ENCODE assay signal across 12 mouse cellular contexts in genomic region chr17:17830731-17831130, GRCm38 (mm10). TPM values are rescaled to one million over a fixed set of nuclear protein-coding genes. Genes with fewer than 3 reads are reported as not detected.
DNase-seq lines count a peak whose midpoint lies in the region; ATAC-seq lines count a peak whose summit lies in the region.
"Had no signal": no experiment of that assay in that cellular context is flagged by ENCODE, and none has a peak within 500 bp of the region (broad histone marks: within the 10 kb centered on the region; RNA-seq: fewer than 3 reads in every experiment).

No protein-coding gene starts in this region.

- 0 out of 2 replicates have a peak overlapping the region, but pooled peaks have one; percentile 99 for H3K27ac ChIP-seq in kidney, embryonic 15.5 days
- no peak overlapping the region for H3K27ac ChIP-seq in embryonic facial prominence, embryonic 11.5 days (replicated peaks; ENCODE audit: low read depth, low read length)
- peak overlapping the region; percentile 23; the same call in 1 of the 2 replicates for H3K27ac ChIP-seq in hindbrain, embryonic 12.5 days
- H3K27ac ChIP-seq in midbrain, embryonic 16.5 days (ENCODE audit: low read length) = peak overlapping the region; percentile 19; the same call in 1 of the 2 replicates
- H3K27ac ChIP-seq: macrophage had no signal

- no peak for DNase-seq in kidney, adult 11 months
- DNase-seq in embryonic facial prominence, embryonic 11.5 days (ENCODE audit: low spot score) = no peak
- no peak for DNase-seq in frontal cortex, postnatal 25 days (ENCODE audit: low spot score in 2 of 2)
- no peak for DNase-seq in adrenal gland, adult 18-20 months (ENCODE audit: low spot score in 2 of 2)
- no peak for DNase-seq in ovary, postnatal 14 days (ENCODE audit: low spot score)

- 34% methylated on average over 7 of the region's 7 CpGs for WGBS in kidney, embryonic 15.5 days
- WGBS in embryonic facial prominence, embryonic 11.5 days = 58% methylated on average over 7 of the region's 7 CpGs
- 69% methylated on average over 7 of the region's 7 CpGs for WGBS in hindbrain, embryonic 12.5 days
- 75% methylated on average over 7 of the region's 7 CpGs for WGBS in midbrain, embryonic 16.5 days

- H3K4me2 ChIP-seq in kidney, embryonic 15.5 days = peak overlapping the region; percentile 81
- H3K4me2 ChIP-seq in embryonic facial prominence, embryonic 11.5 days (ENCODE audit: low read depth, low read length) = peak overlapping the region; percentile 76
- H3K4me2 ChIP-seq in hindbrain, embryonic 12.5 days (replicated peaks) = peak overlapping the region; percentile 92
- peak overlapping the region; percentile 92 for H3K4me2 ChIP-seq in midbrain, embryonic 16.5 days (ENCODE audit: low read length)

- no peak for ATAC-seq in kidney, embryonic 15.5 days (replicated peaks; ENCODE audit: low FRiP score)
- no peak for ATAC-seq in embryonic facial prominence, embryonic 11.5 days (replicated peaks; ENCODE audit: insufficient number of reproducible peaks, low FRiP score, low TSS enrichment, low read depth)
- ATAC-seq in hindbrain, embryonic 12.5 days (ENCODE audit: low FRiP score) = no peak
- no peak for ATAC-seq in midbrain, embryonic 16.5 days

- H3K4me1 ChIP-seq in kidney, embryonic 15.5 days = peaks cover 62% of the 10 kb centered on the region
- H3K4me1 ChIP-seq in embryonic facial prominence, embryonic 11.5 days (ENCODE audit: control insufficient read depth, insufficient read depth, low read length) = peaks cover 8% of the 10 kb centered on the region
- peaks cover 61% of the 10 kb centered on the region for H3K4me1 ChIP-seq in hindbrain, embryonic 12.5 days
- H3K4me1 ChIP-seq in midbrain, embryonic 16.5 days (ENCODE audit: control insufficient read depth, insufficient read depth, low read length) = peaks cover 49% of the 10 kb centered on the region

- no peaks in the 10 kb centered on the region for H3K27me3 ChIP-seq in kidney, embryonic 15.5 days
- no peaks in the 10 kb centered on the region for H3K27me3 ChIP-seq in embryonic facial prominence, embryonic 11.5 days (ENCODE audit: control insufficient read depth, insufficient read depth, low read length)
- H3K27me3 ChIP-seq in hindbrain, embryonic 12.5 days = no peaks in the 10 kb centered on the region
- H3K27me3 ChIP-seq in midbrain, embryonic 16.5 days (ENCODE audit: control insufficient read depth, insufficient read depth, low read depth, low read length) = no peaks in the 10 kb centered on the region

- peaks cover 46% of the 10 kb centered on the region for H3K36me3 ChIP-seq in kidney, embryonic 15.5 days
- H3K36me3 ChIP-seq in embryonic facial prominence, embryonic 11.5 days (replicated peaks; ENCODE audit: control insufficient read depth, insufficient read depth, low read depth, low read length) = no peaks in the 10 kb centered on the region; the same call in 1 of the 2 replicates
- peaks cover 31% of the 10 kb centered on the region for H3K36me3 ChIP-seq in hindbrain, embryonic 12.5 days
- no peaks in the 10 kb centered on the region; the same call in 1 of the 2 replicates for H3K36me3 ChIP-seq in midbrain, embryonic 16.5 days (ENCODE audit: control insufficient read depth, insufficient read depth, low read length)

- H3K9me3 ChIP-seq in kidney, embryonic 15.5 days (replicated peaks) = no peaks in the 10 kb centered on the region
- no peaks in the 10 kb centered on the region for H3K9me3 ChIP-seq in embryonic facial prominence, embryonic 11.5 days (replicated peaks; ENCODE audit: control insufficient read depth, low read length)
- H3K9me3 ChIP-seq in hindbrain, embryonic 12.5 days (replicated peaks) = no peaks in the 10 kb centered on the region
- H3K9me3 ChIP-seq in midbrain, embryonic 16.5 days (replicated peaks; ENCODE audit: control insufficient read depth, low read length, poor library complexity, severe bottlenecking) = no peaks in the 10 kb centered on the region

- H3K9ac ChIP-seq in kidney, embryonic 15.5 days = peak overlapping the region; percentile 33; the same call in 1 of the 2 replicates
- H3K9ac ChIP-seq in embryonic facial prominence, embryonic 11.5 days (replicated peaks; ENCODE audit: low read length) = no peak overlapping the region
- peak overlapping the region; percentile 95; the same call in 1 of the 2 replicates for H3K9ac ChIP-seq in hindbrain, embryonic 12.5 days
- H3K9ac ChIP-seq in midbrain, embryonic 16.5 days (ENCODE audit: low read depth, low read length) = no peak overlapping the region

- peak overlapping the region; percentile 85 for H3K4me3 ChIP-seq in kidney, embryonic 15.5 days (replicated peaks)
- peak overlapping the region; percentile 86; the same call in 1 of the 2 replicates for H3K4me3 ChIP-seq in embryonic facial prominence, embryonic 11.5 days (ENCODE audit: low read depth, low read length)
- H3K4me3 ChIP-seq in hindbrain, embryonic 12.5 days = peak overlapping the region; percentile 88
- peak overlapping the region; percentile 97 for H3K4me3 ChIP-seq in midbrain, embryonic 16.5 days (ENCODE audit: low read depth, low read length)

RNA-seq across cellular contexts. Expression of gene Spaca6, which starts 3.8 kb away (rescaled TPM):
- 37.3 and 37.7 TPM in 2 replicates for polyA plus RNA-seq in kidney, embryonic 15.5 days (2015; fragmentation: Nextera tagmentation; extraction: Ambion mirVana)
- 13.7 and 18.5 TPM in 2 replicates for polyA plus RNA-seq in embryonic facial prominence, embryonic 11.5 days (2014; fragmentation: Nextera tagmentation; extraction: Ambion mirVana)
- polyA plus RNA-seq in hindbrain, embryonic 12.5 days (2016; fragmentation: Nextera tagmentation; extraction: Ambion mirVana) = 50.5 and 56.4 TPM in 2 replicates
- 25.7 and 26.6 TPM in 2 replicates for polyA plus RNA-seq in midbrain, embryonic 16.5 days (2015; fragmentation: Nextera tagmentation; extraction: Ambion mirVana)
- total RNA-seq in adrenal gland, adult 18-20 months (2021) = 10 to 100 TPM; 50.0 to 52.8 TPM

RNA-seq across cellular contexts. Expression of gene Has1, which starts 24.3 kb away (rescaled TPM):
- polyA plus RNA-seq in kidney, embryonic 15.5 days (2015; fragmentation: Nextera tagmentation; extraction: Ambion mirVana) = 0.88 and 1.1 TPM in 2 replicates
- 0.70 and 0.74 TPM in 2 replicates for polyA plus RNA-seq in embryonic facial prominence, embryonic 11.5 days (2014; fragmentation: Nextera tagmentation; extraction: Ambion mirVana)
- 1.3 and 1.4 TPM in 2 replicates for polyA plus RNA-seq in hindbrain, embryonic 12.5 days (2016; fragmentation: Nextera tagmentation; extraction: Ambion mirVana)
- 0.98 and 1.3 TPM in 2 replicates for polyA plus RNA-seq in midbrain, embryonic 16.5 days (2015; fragmentation: Nextera tagmentation; extraction: Ambion mirVana)
- under 1 TPM in 1 of 2 experiments, not detected in 1; 0.13 TPM for total RNA-seq in adrenal gland, adult 18-20 months (2021)
- polyA plus RNA-seq: macrophage had no signal

RNA-seq across cellular contexts. Expression of gene Fpr1, which starts 53.0 kb away (rescaled TPM):
- polyA plus RNA-seq in kidney, embryonic 15.5 days (2015; fragmentation: Nextera tagmentation; extraction: Ambion mirVana) = 0.32 and 0.73 TPM in 2 replicates
- 0.15 TPM in 1 of 2 replicates, not detected in the other for polyA plus RNA-seq in embryonic facial prominence, embryonic 11.5 days (2014; fragmentation: Nextera tagmentation; extraction: Ambion mirVana)
- polyA plus RNA-seq in hindbrain, embryonic 12.5 days (2016; fragmentation: Nextera tagmentation; extraction: Ambion mirVana) = 0.23 TPM in 1 of 2 replicates, not detected in the other
- 0.18 TPM in 1 of 2 replicates, not detected in the other for polyA plus RNA-seq in midbrain, embryonic 16.5 days (2015; fragmentation: Nextera tagmentation; extraction: Ambion mirVana)
- not detected for total RNA-seq in adrenal gland, adult 18-20 months (2021)
- polyA plus RNA-seq: brain, embryonic 14.5 days had no signal

RNA-seq across cellular contexts. Expression of gene Fpr2, which starts 56.9 kb away (rescaled TPM):
- 0.60 and 0.73 TPM in 2 replicates for polyA plus RNA-seq in kidney, embryonic 15.5 days (2015; fragmentation: Nextera tagmentation; extraction: Ambion mirVana)
- not detected in 2 replicates for polyA plus RNA-seq in embryonic facial prominence, embryonic 11.5 days (2014; fragmentation: Nextera tagmentation; extraction: Ambion mirVana)
- polyA plus RNA-seq in hindbrain, embryonic 12.5 days (2016; fragmentation: Nextera tagmentation; extraction: Ambion mirVana) = not detected in 2 replicates
- polyA plus RNA-seq in midbrain, embryonic 16.5 days (2015; fragmentation: Nextera tagmentation; extraction: Ambion mirVana) = 0.23 TPM in 1 of 2 replicates, not detected in the other
- not detected for total RNA-seq in adrenal gland, adult 18-20 months (2021)

RNA-seq across cellular contexts. Expression of gene Fpr3, which starts 56.9 kb away (rescaled TPM):
- polyA plus RNA-seq in kidney, embryonic 15.5 days (2015; fragmentation: Nextera tagmentation; extraction: Ambion mirVana) = not detected in 2 replicates
- polyA plus RNA-seq in embryonic facial prominence, embryonic 11.5 days (2014; fragmentation: Nextera tagmentation; extraction: Ambion mirVana) = not detected in 2 replicates
- polyA plus RNA-seq in hindbrain, embryonic 12.5 days (2016; fragmentation: Nextera tagmentation; extraction: Ambion mirVana) = not detected in 2 replicates
- polyA plus RNA-seq in midbrain, embryonic 16.5 days (2015; fragmentation: Nextera tagmentation; extraction: Ambion mirVana) = not detected in 2 replicates
- total RNA-seq in adrenal gland, adult 18-20 months (2021) = not detected
- total RNA-seq: gastrocnemius, postnatal 4 days had no signal
- polyA plus RNA-seq: brain, embryonic 14.5 days; macrophage; spleen, adult 2 months had no signal

Comparison
In these comparisons a context has a peak if more than half of its experiments do, and no peak if none do; other contexts are left out.
1. H3K9ac ChIP-seq: peak in kidney, embryonic 15.5 days (single experiment) and hindbrain, embryonic 12.5 days (single experiment); none in embryonic facial prominence, embryonic 11.5 days (single experiment) and midbrain, embryonic 16.5 days (single experiment).
2. Peak in every context shown above with its lines, with median percentiles within 50 percentile points of each other: H3K4me2 ChIP-seq and H3K4me3 ChIP-seq.